Mouse (Mus musculus) hindbrain, embryonic 16.5 days (tissue): ENCODE measurements at regions not wholly inside any gene's neighbourhood (a gene's known extent, or its start where the extent isn't known, plus 50 kb on each side); places are given as distances from the start of the nearest gene placed in this dataset.
A peak's percentile ranks its signal among the peaks of the same experiment; 100 is the strongest.
"Not testable (repeated sequence)": the region's sequence is repeated elsewhere in the genome, so short reads cannot be mapped to it uniquely, and the experiment has no call there.

ENCODE experiments used
- ATAC-seq: fragments of 200-750 bp; cut with Nextera tagmentation; 2 replicates; pipeline ENCODE4 v1.8.0; 2017; ENCODE audit warnings: moderate TSS enrichment, moderate library complexity
- H3K27ac ChIP-seq: fragments of 300-500 bp; sonication (generic); 2 replicates; pipeline ENCODE4 v1.5.1; 2014; ENCODE audit warnings: low read depth, mild to moderate bottlenecking, control low read depth, low read length, moderate library complexity
- H3K27me3 ChIP-seq: fragments of 300-500 bp; sonication (generic); replicated peaks from 2 replicates; pipeline ENCODE4 v1.6.1; 2014; ENCODE audit warnings: low read length; ENCODE audit not compliant: control insufficient read depth, insufficient read depth
- H3K36me3 ChIP-seq: fragments of 300-500 bp; sonication (generic); 2 replicates; pipeline ENCODE4 v1.6.1; 2014; ENCODE audit warnings: mild to moderate bottlenecking, low read length, moderate library complexity, mixed read lengths; ENCODE audit not compliant: control insufficient read depth, insufficient read depth
- H3K4me1 ChIP-seq: fragments of 300-500 bp; sonication (generic); 2 replicates; pipeline ENCODE4 v1.6.1; 2014; ENCODE audit warnings: low read depth, low read length; ENCODE audit not compliant: control insufficient read depth, insufficient read depth
- H3K4me2 ChIP-seq: fragments of 300-500 bp; sonication (generic); 2 replicates; pipeline ENCODE4 v1.6.1; 2014; ENCODE audit warnings: mild to moderate bottlenecking, low read length, control low read depth, moderate library complexity
- H3K4me3 ChIP-seq: fragments of 300-500 bp; sonication (generic); 2 replicates; pipeline ENCODE4 v1.5.1; 2014; ENCODE audit warnings: mild to moderate bottlenecking, low read length, control low read depth, moderate library complexity
- H3K9ac ChIP-seq: fragments of 300-500 bp; sonication (generic); 2 replicates; pipeline ENCODE4 v1.6.1; 2014; ENCODE audit warnings: low read depth, mild to moderate bottlenecking, control low read depth, low read length, moderate library complexity
- H3K9me3 ChIP-seq: fragments of 300-500 bp; sonication (generic); 2 replicates; pipeline ENCODE4 v1.6.1; 2014; ENCODE audit warnings: mild to moderate bottlenecking, low read length, moderate library complexity; ENCODE audit not compliant: control insufficient read depth
- WGBS: fragments of 180-500 bp; shearing (Covaris S2); extraction: QIAGEN DNeasy Blood & Tissue Kit; methylation state at CpG from one replicate; pipeline ENCODE4 v1.1.7; 2014; 5-methylcytosine and 5-hydroxymethylcytosine counted together

- Histone ChIP-seq H3K9ac (no peak overlapping the region), H3K9me3 (no peaks in the 10 kb centered on the region), H3K4me1 (no peaks in the 10 kb centered on the region; the same call in 1 of the 2 replicates), H3K27ac (no peak overlapping the region), H3K27me3 (no peaks in the 10 kb centered on the region), H3K4me2 (no peak overlapping the region), H3K4me3 (no peak overlapping the region), H3K36me3 (no peaks in the 10 kb centered on the region)
- no peak for ATAC-seq
- 53% methylated on average over 2 of the region's 2 CpGs for whole genome bisulfite sequencing
Observed at GRCm38 (mm10) chr19:19347017-19347416, 236.0 kb upstream of the Rorb start.

- 36% methylated on average over 7 of the region's 7 CpGs for WGBS
- H3K27me3 ChIP-seq = no peaks in the 10 kb centered on the region
- 0 out of 2 replicates have a peak overlapping the region, but pooled peaks have one; percentile 36 for H3K27ac ChIP-seq
- H3K36me3 ChIP-seq = no peaks in the 10 kb centered on the region
- peak overlapping the region; percentile 10 for H3K4me2 ChIP-seq
- no peak overlapping the region for H3K4me3 ChIP-seq
- peak; percentile 85 for ATAC-seq
- H3K4me1 ChIP-seq = no peaks in the 10 kb centered on the region; the same call in 1 of the 2 replicates
- H3K9ac ChIP-seq = no peak overlapping the region
- no peaks in the 10 kb centered on the region for H3K9me3 ChIP-seq
Observed at GRCm38 (mm10) chr19:19344426-19344811, 233.4 kb upstream of the Rorb start.

GRCm38 (mm10) chr19:19343702-19344425 is 232.9 kb upstream of the Rorb start:
- Histone ChIP-seq H3K27me3 (no peaks in the 10 kb centered on the region), H3K4me1 (no peaks in the 10 kb centered on the region; the same call in 1 of the 2 replicates), H3K9ac (no peak overlapping the region), H3K4me3 (no peak overlapping the region), H3K27ac (0 out of 2 replicates have a peak overlapping the region, but pooled peaks have one; percentile 36), H3K4me2 (peak overlapping the region; percentile 10), H3K9me3 (no peaks in the 10 kb centered on the region), H3K36me3 (no peaks in the 10 kb centered on the region)
- WGBS = 35% methylated on average over 10 of the region's 10 CpGs
- ATAC-seq = peak; percentile 88

- 92% methylated on average over 2 of the region's 2 CpGs for WGBS
- H3K36me3 ChIP-seq, H3K27me3 ChIP-seq, ATAC-seq, H3K4me3 ChIP-seq, H3K27ac ChIP-seq, H3K4me2 ChIP-seq, H3K4me1 ChIP-seq, H3K9ac ChIP-seq, H3K9me3 ChIP-seq: not testable (repeated sequence)
Observed at GRCm38 (mm10) chr19:19307142-19307541, 196.1 kb upstream of the Rorb start.

- H3K4me2 ChIP-seq = no peak overlapping the region
- no peak for ATAC-seq
- 68% methylated on average over 6 of the region's 6 CpGs for WGBS
Observed at GRCm38 (mm10) chr19:19306476-19307131, 195.6 kb upstream of the Rorb start.

GRCm38 (mm10) chr19:19285864-19286263 is 174.9 kb upstream of the Rorb start:
- H3K27ac ChIP-seq, ATAC-seq, H3K4me3 ChIP-seq, H3K4me2 ChIP-seq, H3K4me1 ChIP-seq, H3K9me3 ChIP-seq, H3K36me3 ChIP-seq, H3K9ac ChIP-seq, H3K27me3 ChIP-seq: not testable (repeated sequence)
- 89% methylated on average over 3 of the region's 3 CpGs for WGBS

More at GRCm38 (mm10) chr19:19306476-19307131, 195.6 kb upstream of the Rorb start:
- Histone ChIP-seq H3K9me3 (no peaks in the 10 kb centered on the region), H3K27me3 (no peaks in the 10 kb centered on the region), H3K27ac (no peak overlapping the region), H3K4me1 (no peaks in the 10 kb centered on the region), H3K9ac (no peak overlapping the region), H3K4me3 (no peak overlapping the region), H3K36me3 (no peaks in the 10 kb centered on the region)

- H3K4me2 ChIP-seq = no peak overlapping the region
- H3K4me1 ChIP-seq = no peaks in the 10 kb centered on the region; the same call in 1 of the 2 replicates
- no peaks in the 10 kb centered on the region for H3K9me3 ChIP-seq
- no peak overlapping the region for H3K27ac ChIP-seq
- H3K36me3 ChIP-seq = no peaks in the 10 kb centered on the region
- 48% methylated on average over 5 of the region's 5 CpGs for WGBS
- no peak overlapping the region for H3K9ac ChIP-seq
- H3K4me3 ChIP-seq = no peak overlapping the region
- no peaks in the 10 kb centered on the region for H3K27me3 ChIP-seq
- peak; percentile 34; the same call in 1 of the 2 replicates for ATAC-seq
Observed at GRCm38 (mm10) chr19:19246837-19247560, 136.0 kb upstream of the Rorb start.

GRCm38 (mm10) chr19:19229305-19229994 is 118.5 kb upstream of the Rorb start:
- H3K9me3 ChIP-seq = no peaks in the 10 kb centered on the region
- H3K4me1 ChIP-seq = no peaks in the 10 kb centered on the region
- no peak for ATAC-seq
- no peak overlapping the region for H3K9ac ChIP-seq
- WGBS = 81% methylated on average over 3 of the region's 3 CpGs
- no peak overlapping the region for H3K4me3 ChIP-seq
- H3K36me3 ChIP-seq = no peaks in the 10 kb centered on the region
- no peak overlapping the region for H3K4me2 ChIP-seq
- no peak overlapping the region for H3K27ac ChIP-seq
- H3K27me3 ChIP-seq = no peaks in the 10 kb centered on the region
